Mouse (Mus musculus): ENCODE measurements around the gene Zmpste24. TPM values are rescaled to one million over a fixed set of nuclear protein-coding genes. Genes with fewer than 3 reads are reported as not detected.

Gene Zmpste24
- polyA plus RNA-seq, 1 experiment from 2014 or later, result 39.8 TPM

DNA sequence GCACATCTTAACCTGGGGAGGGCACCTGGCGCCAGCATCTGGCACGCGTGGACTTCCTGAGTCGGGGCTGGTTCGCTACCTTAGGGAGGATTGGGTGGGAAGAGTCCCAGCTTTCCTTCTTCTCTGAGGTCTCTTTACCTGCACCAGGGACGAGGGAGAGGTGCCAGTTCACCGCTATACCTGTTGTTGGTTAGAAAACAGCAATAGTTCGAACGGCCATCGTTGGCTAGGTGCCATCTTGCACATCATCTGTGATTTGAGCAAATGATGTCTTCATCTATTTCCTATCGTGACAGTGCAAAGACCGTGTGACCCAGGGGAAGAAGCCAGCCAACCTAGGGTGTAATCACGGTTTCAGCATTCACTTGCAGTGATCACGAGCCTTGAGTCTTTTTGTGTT is 57.7 kb downstream of the Zmpste24 start:
- H3K9ac ChIP-seq (ENCODE audit: low read length), result no peak overlapping the region
- H3K27ac ChIP-seq (ENCODE audit: low read length), result no peak overlapping the region; the same call in 1 of the 2 replicates
- no peaks in the 10 kb centered on the region for H3K36me3 ChIP-seq (ENCODE audit: control insufficient read depth, insufficient read depth, low read length)
- WGBS, result 59% methylated on average over 14 of the region's 14 CpGs
- H3K4me2 ChIP-seq (ENCODE audit: low read depth, low read length), result peak overlapping the region; percentile 75
- H3K4me3 ChIP-seq (ENCODE audit: low read length), result peak overlapping the region; percentile 49
- peaks cover 13% of the 10 kb centered on the region for H3K27me3 ChIP-seq (ENCODE audit: control insufficient read depth, insufficient read depth, low read depth, low read length)
- ATAC-seq (ENCODE audit: low read depth), result no peak
- H3K9me3 ChIP-seq (ENCODE audit: control insufficient read depth, low read length), result no peaks in the 10 kb centered on the region
- peaks cover 13% of the 10 kb centered on the region for H3K4me1 ChIP-seq (replicated peaks; ENCODE audit: control insufficient read depth, insufficient read depth, low read length)

DNA sequence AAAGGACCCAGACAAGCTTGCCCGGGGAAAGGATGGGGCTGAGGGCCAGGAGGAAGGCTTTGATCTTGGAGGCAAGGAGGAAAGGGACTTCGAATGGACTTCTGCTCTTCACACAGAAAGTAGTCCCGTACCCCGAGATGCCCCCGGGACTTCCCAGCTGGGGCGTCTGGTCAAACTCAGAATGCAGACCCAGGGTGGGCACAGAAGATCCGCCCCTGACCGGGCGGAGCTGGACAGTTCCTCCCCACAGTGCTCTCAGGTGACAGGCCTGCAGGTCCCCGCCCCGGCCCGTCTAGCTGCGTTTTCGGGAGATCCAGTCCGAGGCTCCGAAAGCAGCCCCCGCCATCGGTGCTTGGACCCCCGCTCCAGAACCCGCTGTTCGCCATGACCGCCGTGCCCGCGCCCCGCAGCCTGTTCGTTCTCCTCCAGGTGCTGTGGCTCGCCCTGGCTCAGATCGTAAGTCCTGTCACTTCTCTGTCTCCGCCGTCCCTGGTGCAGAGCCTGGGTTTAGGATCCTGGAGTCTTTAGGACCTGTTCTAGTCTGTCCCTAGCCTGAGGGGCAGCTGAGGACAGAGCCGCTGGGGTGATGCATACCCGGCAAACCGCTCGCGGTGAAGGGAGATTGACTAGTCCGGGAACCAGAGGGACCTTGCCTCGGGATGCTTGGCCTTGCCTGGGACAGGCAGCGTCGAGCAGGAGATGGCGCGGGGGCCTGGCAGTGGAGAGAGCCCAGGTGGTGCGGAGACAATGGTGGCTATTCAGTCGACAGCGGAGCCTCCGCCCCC is 58.5 kb downstream of the Zmpste24 start, which contains the start of gene Col9a2:
TSS of gene Col9a2 (plus strand) at position 55 of the 785 bp plus-strand sequence.
- H3K4me1 ChIP-seq (replicated peaks; ENCODE audit: control insufficient read depth, insufficient read depth, low read length), result peaks cover 13% of the 10 kb centered on the region
- H3K36me3 ChIP-seq (ENCODE audit: control insufficient read depth, insufficient read depth, low read length), result no peaks in the 10 kb centered on the region
- ATAC-seq (ENCODE audit: low read depth), result no peak
- no peak within 1 kb of the TSS for H3K27ac ChIP-seq (ENCODE audit: low read length)
- H3K4me3 ChIP-seq (ENCODE audit: low read length), result peak within 1 kb of the TSS; percentile 49
- H3K27me3 ChIP-seq (ENCODE audit: control insufficient read depth, insufficient read depth, low read depth, low read length), result peaks cover 13% of the 10 kb centered on the region
- H3K9ac ChIP-seq (ENCODE audit: low read length), result peak within 1 kb of the TSS; percentile 59
- H3K4me2 ChIP-seq (ENCODE audit: low read depth, low read length), result peak within 1 kb of the TSS; percentile 75
- no peaks in the 10 kb centered on the region for H3K9me3 ChIP-seq (ENCODE audit: control insufficient read depth, low read length)
- WGBS, result 4% methylated on average over 43 of the region's 46 CpGs

DNA sequence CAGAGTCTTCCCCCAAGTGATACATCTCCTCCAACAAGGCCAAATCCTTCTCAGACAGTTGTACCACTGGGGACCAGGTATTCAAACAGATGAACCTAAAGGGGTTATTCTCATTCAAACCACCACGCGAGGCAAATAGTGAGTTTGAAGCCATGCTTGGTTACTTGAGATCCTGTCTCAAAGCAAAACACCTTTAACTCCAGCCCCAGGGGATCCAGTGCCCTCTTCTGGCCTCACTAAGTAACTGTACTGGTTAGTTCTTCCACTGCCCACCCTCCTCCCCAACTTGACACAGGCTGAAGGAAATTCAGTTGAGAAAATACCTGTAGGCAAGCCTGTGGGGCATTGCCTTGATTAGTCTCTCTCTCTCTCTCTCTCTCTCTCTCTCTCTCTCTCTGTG is 65.0 kb downstream of the Zmpste24 start:
- Histone ChIP-seq H3K4me2 (ENCODE audit: low read depth, low read length) (no peak overlapping the region), H3K4me3 (ENCODE audit: low read length) (no peak overlapping the region), H3K9me3 (ENCODE audit: control insufficient read depth, low read length) (no peaks in the 10 kb centered on the region), H3K36me3 (ENCODE audit: control insufficient read depth, insufficient read depth, low read length) (no peaks in the 10 kb centered on the region), H3K27me3 (ENCODE audit: control insufficient read depth, insufficient read depth, low read depth, low read length) (no peaks in the 10 kb centered on the region; the same call in 1 of the 2 replicates), H3K27ac (ENCODE audit: low read length) (no peak overlapping the region), H3K9ac (ENCODE audit: low read length) (no peak overlapping the region), H3K4me1 (replicated peaks; ENCODE audit: control insufficient read depth, insufficient read depth, low read length) (no peaks in the 10 kb centered on the region)
- no peak for ATAC-seq (ENCODE audit: low read depth)
- 72% methylated on average over 2 of the region's 2 CpGs for WGBS

DNA sequence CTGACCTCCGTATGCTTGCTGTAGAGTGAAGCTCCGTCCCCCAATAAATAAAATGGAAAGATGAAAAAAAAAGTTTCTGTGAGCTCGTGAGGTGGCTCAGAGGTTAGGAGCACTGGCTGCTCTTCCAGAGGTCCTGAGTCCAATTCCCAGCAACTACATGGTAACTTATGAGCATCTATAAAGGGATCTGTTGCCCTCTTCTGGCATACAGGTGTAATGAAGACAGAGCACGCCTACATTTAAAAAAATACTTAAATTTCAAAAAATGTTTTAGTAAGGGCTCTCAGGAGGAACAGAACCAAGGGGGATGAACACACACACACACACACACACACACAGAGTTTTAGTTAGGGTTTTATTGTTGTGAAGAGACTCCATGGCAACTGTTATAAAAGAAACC is 66.6 kb downstream of the Zmpste24 start:
- no peaks in the 10 kb centered on the region for H3K9me3 ChIP-seq (ENCODE audit: control insufficient read depth, low read length)
- H3K27ac ChIP-seq (ENCODE audit: low read length), result no peak overlapping the region
- H3K36me3 ChIP-seq (ENCODE audit: control insufficient read depth, insufficient read depth, low read length), result no peaks in the 10 kb centered on the region
- H3K4me1 ChIP-seq (replicated peaks; ENCODE audit: control insufficient read depth, insufficient read depth, low read length), result no peaks in the 10 kb centered on the region
- ATAC-seq (ENCODE audit: low read depth), result no peak
- H3K27me3 ChIP-seq (ENCODE audit: control insufficient read depth, insufficient read depth, low read depth, low read length), result no peaks in the 10 kb centered on the region
- H3K4me2 ChIP-seq (ENCODE audit: low read depth, low read length), result no peak overlapping the region
- no peak overlapping the region for H3K4me3 ChIP-seq (ENCODE audit: low read length)
- no peak overlapping the region for H3K9ac ChIP-seq (ENCODE audit: low read length)
- WGBS, result 43% methylated on average over 4 of the region's 4 CpGs

DNA sequence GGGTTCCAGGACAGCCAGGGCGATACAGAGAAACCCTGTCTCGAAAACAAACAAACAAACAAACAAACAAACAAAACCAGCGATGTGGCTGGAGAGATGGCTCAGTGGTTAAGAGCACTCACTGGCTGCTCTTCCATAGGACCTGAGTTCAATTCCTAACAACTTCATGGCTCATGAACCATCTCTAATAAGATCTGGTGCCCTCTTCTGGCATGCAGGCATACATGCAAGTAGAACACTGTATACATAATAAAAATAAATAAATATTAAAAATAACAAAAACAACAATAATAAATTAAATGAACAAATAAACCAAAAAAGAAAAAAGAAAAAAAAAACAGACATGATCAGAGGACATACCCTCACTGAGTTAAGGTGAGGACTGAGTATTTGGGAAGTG is 68.4 kb downstream of the Zmpste24 start:
- H3K4me2 ChIP-seq (ENCODE audit: low read depth, low read length), result no peak overlapping the region
- H3K36me3 ChIP-seq (ENCODE audit: control insufficient read depth, insufficient read depth, low read length), result no peaks in the 10 kb centered on the region
- no peaks in the 10 kb centered on the region for H3K4me1 ChIP-seq (replicated peaks; ENCODE audit: control insufficient read depth, insufficient read depth, low read length)
- no peak overlapping the region for H3K4me3 ChIP-seq (ENCODE audit: low read length)
- H3K9me3 ChIP-seq (ENCODE audit: control insufficient read depth, low read length), result no peaks in the 10 kb centered on the region
- 59% methylated on average over 3 of the region's 3 CpGs for WGBS
- H3K27ac ChIP-seq (ENCODE audit: low read length), result no peak overlapping the region
- ATAC-seq (ENCODE audit: low read depth), result no peak
- H3K27me3 ChIP-seq (ENCODE audit: control insufficient read depth, insufficient read depth, low read depth, low read length), result no peaks in the 10 kb centered on the region
- no peak overlapping the region for H3K9ac ChIP-seq (ENCODE audit: low read length)

DNA sequence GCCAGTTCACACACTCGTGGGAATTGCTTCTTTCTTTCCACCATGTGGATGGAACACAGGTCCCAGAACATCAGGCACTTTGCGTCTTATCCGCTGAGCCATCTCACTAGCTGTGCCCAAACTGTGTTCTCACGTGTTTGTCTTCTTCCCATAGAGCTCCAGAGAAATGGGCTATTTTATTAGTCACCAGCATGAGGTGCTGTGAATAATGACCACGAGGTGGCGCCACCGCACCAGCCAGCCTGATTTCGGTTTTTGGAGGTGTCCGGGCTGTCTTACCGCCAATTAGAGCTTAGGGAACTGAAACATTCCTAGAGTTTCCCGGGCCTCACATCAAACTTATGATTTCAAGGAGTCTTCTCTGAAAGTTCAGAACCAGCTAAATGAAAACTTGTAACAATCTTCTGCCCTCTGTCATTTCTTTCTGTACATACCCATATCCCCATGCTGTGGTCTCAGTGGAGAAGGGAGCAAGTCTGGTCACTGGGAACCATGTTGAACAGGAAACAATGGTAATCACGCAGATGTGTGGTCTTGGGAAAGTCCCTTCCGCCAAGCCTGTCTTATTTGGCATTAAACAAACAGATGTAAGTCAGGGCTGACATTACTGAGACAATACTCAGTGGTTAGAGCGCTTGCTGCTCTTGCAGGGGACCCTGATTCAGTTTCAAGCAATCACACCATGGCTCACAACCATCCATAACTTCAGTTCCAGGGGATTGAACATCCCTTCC is 69.2 kb downstream of the Zmpste24 start:
- no peak overlapping the region for H3K4me2 ChIP-seq (ENCODE audit: low read depth, low read length)
- H3K27ac ChIP-seq (ENCODE audit: low read length), result no peak overlapping the region
- no peaks in the 10 kb centered on the region for H3K9me3 ChIP-seq (ENCODE audit: control insufficient read depth, low read length)
- H3K4me1 ChIP-seq (replicated peaks; ENCODE audit: control insufficient read depth, insufficient read depth, low read length), result no peaks in the 10 kb centered on the region
- H3K4me3 ChIP-seq (ENCODE audit: low read length), result no peak overlapping the region
- no peak for ATAC-seq (ENCODE audit: low read depth)
- no peaks in the 10 kb centered on the region for H3K27me3 ChIP-seq (ENCODE audit: control insufficient read depth, insufficient read depth, low read depth, low read length)
- no peaks in the 10 kb centered on the region for H3K36me3 ChIP-seq (ENCODE audit: control insufficient read depth, insufficient read depth, low read length)
- 26% methylated on average over 14 of the region's 14 CpGs for WGBS
- no peak overlapping the region for H3K9ac ChIP-seq (ENCODE audit: low read length)

DNA sequence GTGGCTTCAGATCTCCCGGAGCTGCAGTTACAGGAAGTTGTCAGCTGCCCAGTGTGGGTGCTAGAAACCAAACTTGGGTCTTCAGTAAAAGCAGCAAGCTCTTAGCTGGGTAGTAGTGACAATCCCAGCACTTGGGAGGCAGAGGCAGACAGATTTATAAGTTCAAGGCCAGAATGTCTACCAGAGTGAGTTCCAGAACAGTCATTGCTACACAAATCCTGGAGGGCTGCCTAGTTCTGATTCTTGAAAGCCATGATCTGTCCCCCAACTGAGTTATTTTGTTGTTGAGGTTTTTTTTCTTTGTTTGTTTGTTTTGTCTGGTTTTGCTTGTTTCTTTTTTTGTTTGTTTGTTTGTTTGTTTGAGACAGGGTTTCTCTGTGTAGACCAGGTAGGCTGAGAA is 69.9 kb downstream of the Zmpste24 start:
- ATAC-seq (ENCODE audit: low read depth), result no peak
- H3K4me3 ChIP-seq (ENCODE audit: low read length), result no peak overlapping the region
- H3K27me3 ChIP-seq (ENCODE audit: control insufficient read depth, insufficient read depth, low read depth, low read length), result no peaks in the 10 kb centered on the region
- 45% methylated on average over 1 of the region's 1 CpGs for WGBS
- no peaks in the 10 kb centered on the region for H3K36me3 ChIP-seq (ENCODE audit: control insufficient read depth, insufficient read depth, low read length)
- H3K4me1 ChIP-seq (replicated peaks; ENCODE audit: control insufficient read depth, insufficient read depth, low read length), result no peaks in the 10 kb centered on the region
- H3K9ac ChIP-seq (ENCODE audit: low read length), result no peak overlapping the region
- H3K9me3 ChIP-seq (ENCODE audit: control insufficient read depth, low read length), result no peaks in the 10 kb centered on the region
- H3K27ac ChIP-seq (ENCODE audit: low read length), result no peak overlapping the region
- H3K4me2 ChIP-seq (ENCODE audit: low read depth, low read length), result no peak overlapping the region

DNA sequence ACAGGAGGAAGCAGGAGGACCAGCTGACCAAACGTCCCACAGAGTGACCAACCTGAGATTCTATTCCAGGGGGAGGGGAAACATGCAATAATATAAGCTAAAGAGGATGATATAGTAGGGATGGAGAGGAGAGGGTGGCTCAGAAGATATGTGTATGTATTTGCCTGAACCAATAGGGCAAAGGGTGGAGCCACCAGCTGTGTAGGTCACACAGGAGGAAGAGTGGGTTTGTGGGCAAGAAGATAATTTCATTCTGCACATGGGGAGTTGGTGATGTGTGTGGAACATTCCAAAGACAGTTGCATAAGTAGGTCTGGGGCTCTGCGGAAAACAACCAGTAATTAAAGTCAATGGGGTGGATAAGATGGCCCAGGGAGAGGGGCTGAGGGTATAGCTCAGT is 72.4 kb downstream of the Zmpste24 start:
- Histone ChIP-seq H3K9ac (ENCODE audit: low read length) (no peak overlapping the region), H3K27ac (ENCODE audit: low read length) (no peak overlapping the region), H3K27me3 (ENCODE audit: control insufficient read depth, insufficient read depth, low read depth, low read length) (no peaks in the 10 kb centered on the region), H3K4me2 (ENCODE audit: low read depth, low read length) (no peak overlapping the region), H3K9me3 (ENCODE audit: control insufficient read depth, low read length) (no peaks in the 10 kb centered on the region), H3K4me1 (replicated peaks; ENCODE audit: control insufficient read depth, insufficient read depth, low read length) (no peaks in the 10 kb centered on the region; the same call in 1 of the 2 replicates), H3K4me3 (ENCODE audit: low read length) (no peak overlapping the region), H3K36me3 (ENCODE audit: control insufficient read depth, insufficient read depth, low read length) (no peaks in the 10 kb centered on the region)
- 66% methylated on average over 2 of the region's 2 CpGs for WGBS
- ATAC-seq (ENCODE audit: low read depth), result no peak

DNA sequence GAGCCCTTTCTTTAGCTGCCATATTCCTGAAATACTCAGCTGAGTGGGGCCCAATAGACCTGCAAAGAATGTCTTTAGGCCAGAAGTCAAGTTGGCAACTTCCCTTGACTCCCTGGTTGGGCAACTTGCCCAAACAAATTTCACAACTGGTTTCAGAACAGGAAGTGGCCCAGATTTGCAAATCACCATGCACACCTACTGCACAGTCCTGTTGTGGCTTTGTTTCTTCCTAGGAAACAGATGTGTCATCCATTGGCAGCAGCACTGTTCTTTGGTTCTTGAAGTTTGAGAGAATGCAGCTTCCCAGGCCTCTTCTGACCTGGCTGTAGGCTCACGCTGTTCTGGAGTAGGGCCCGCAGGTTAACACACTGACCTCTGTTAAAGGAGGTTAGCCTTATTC is 74.1 kb downstream of the Zmpste24 start:
- Histone ChIP-seq H3K9ac (ENCODE audit: low read length) (no peak overlapping the region), H3K4me1 (replicated peaks; ENCODE audit: control insufficient read depth, insufficient read depth, low read length) (no peaks in the 10 kb centered on the region; the same call in 1 of the 2 replicates), H3K27ac (ENCODE audit: low read length) (no peak overlapping the region), H3K27me3 (ENCODE audit: control insufficient read depth, insufficient read depth, low read depth, low read length) (no peaks in the 10 kb centered on the region), H3K4me3 (ENCODE audit: low read length) (no peak overlapping the region), H3K9me3 (ENCODE audit: control insufficient read depth, low read length) (no peaks in the 10 kb centered on the region), H3K36me3 (ENCODE audit: control insufficient read depth, insufficient read depth, low read length) (no peaks in the 10 kb centered on the region), H3K4me2 (ENCODE audit: low read depth, low read length) (no peak overlapping the region)
- 71% methylated on average over 2 of the region's 2 CpGs for WGBS
- ATAC-seq (ENCODE audit: low read depth), result peak; percentile 37; the same call in 1 of the 2 replicates

Measured in lung, embryonic 16.5 days (tissue).